Mouse (Mus musculus): ENCODE results near the gene Tmem160.

- TF ChIP-seq CTCF (IDR thresholded peaks at IDR 0.05; ENCODE audit: low read depth) (no peak), EP300 (IDR thresholded peaks at IDR 0.05; ENCODE audit: low read depth) (no peak)
These were observed 19.1 kb upstream of the Tmem160 start for GRCm38 (mm10) chr7:16433352-16433971.
